9 mouse cellular contexts compared by ENCODE assay signal in the genomic region with DNA sequence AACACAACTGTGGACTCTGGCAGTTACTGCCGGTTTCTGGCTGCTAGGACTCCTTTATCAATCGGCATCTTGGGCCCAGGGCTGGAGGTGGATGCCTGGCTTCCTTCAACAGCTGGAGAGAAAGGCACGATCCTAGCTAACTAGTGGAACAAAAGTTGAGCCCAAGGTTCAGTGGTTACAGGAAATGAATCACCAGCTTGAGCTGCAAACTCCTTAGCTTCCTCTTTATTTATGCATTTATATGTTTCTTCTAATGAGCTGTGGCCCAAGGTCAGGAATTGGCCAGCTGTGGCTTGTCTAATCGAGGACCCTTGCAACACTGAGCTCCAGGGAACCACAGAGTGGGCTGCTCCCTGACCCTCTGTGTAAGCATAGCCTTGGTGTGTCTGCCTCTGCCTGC.
DNase-seq lines count a peak whose midpoint lies in the region; ATAC-seq and TF ChIP-seq lines count a peak whose summit lies in the region.
"Had no signal": no experiment of that assay in that cellular context is flagged by ENCODE, and none has a peak within 500 bp of the region (broad histone marks: within the 10 kb centered on the region; RNA-seq: fewer than 3 reads in every experiment).

No protein-coding gene starts in this region.

- no peaks in the 10 kb centered on the region for H3K27me3 ChIP-seq in heart, postnatal 0 days (ENCODE audit: control insufficient read depth, insufficient read depth, low read length)

- no peak overlapping the region for H3K4me2 ChIP-seq in heart, postnatal 0 days (ENCODE audit: low read depth, low read length)

- H3K9ac ChIP-seq in heart, postnatal 0 days (replicated peaks; ENCODE audit: low read depth, low read length), result no peak overlapping the region

- intact Hi-C loops in heart, postnatal 14 days (cut with DNase I), result no loop called here

- TF ChIP-seq EP300 in heart, postnatal 0 days (IDR thresholded peaks at IDR 0.05; ENCODE audit: low read depth), result no peak

- TF ChIP-seq CTCF in heart, postnatal 0 days (IDR thresholded peaks at IDR 0.05; ENCODE audit: low read depth), result no peak
- no peak for TF ChIP-seq CTCF in layer of hippocampus, adult 2 months (conservative IDR thresholded peaks at IDR 0.05)

- ATAC-seq in heart, postnatal 0 days (ENCODE audit: insufficient read depth, low read depth), result 0 out of 2 replicates have a peak, but pooled peaks have one; percentile 25
- ATAC-seq in neutrophil, adult 5-6 weeks (ENCODE audit: extremely low read depth, insufficient number of reproducible peaks, low FRiP score, poor library complexity, severe bottlenecking), result peak; percentile 8; the same call in 1 of the 2 replicates

- WGBS in heart, postnatal 0 days, result 35% methylated on average over 4 of the region's 4 CpGs

- no peaks in the 10 kb centered on the region for H3K36me3 ChIP-seq in heart, postnatal 0 days (replicated peaks; ENCODE audit: control insufficient read depth, insufficient read depth, low read length)

- H3K27ac ChIP-seq in heart, postnatal 0 days (ENCODE audit: low read depth), result no peak overlapping the region
- H3K27ac ChIP-seq in layer of hippocampus, adult 2 months, result no peak overlapping the region

- peaks cover 13% of the 10 kb centered on the region for H3K4me1 ChIP-seq in heart, postnatal 0 days (ENCODE audit: control insufficient read depth, insufficient read depth)

- H3K4me3 ChIP-seq in heart, postnatal 0 days (ENCODE audit: low read depth, low read length), result no peak overlapping the region
- no peak overlapping the region for H3K4me3 ChIP-seq in layer of hippocampus, adult 2 months

- peak; percentile 21 for DNase-seq in heart, postnatal 0 days (ENCODE audit: low spot score)
- DNase-seq in heart, postnatal 14 days, result no peak
- DNase-seq in c-Kit-positive CD71-negative TER-119-negative erythroid progenitor cells, embryonic 14.5 days (ENCODE audit: low read depth), result peak; percentile 34
- peak; percentile 63 to 82 for DNase-seq in kidney, postnatal 25 days
- no peak for DNase-seq in embryo, embryonic 11 days
- no peak for DNase-seq in layer of hippocampus, adult 2 months (ENCODE audit: low spot score in 2 of 2)
- no peak for DNase-seq in testis, postnatal 10 days (ENCODE audit: low spot score)
- DNase-seq: cerebellum, adult 18-20 months had no signal

- no peaks in the 10 kb centered on the region for H3K9me3 ChIP-seq in heart, postnatal 0 days (replicated peaks; ENCODE audit: control insufficient read depth, low read length)

Comparison
In these comparisons a context has a peak if more than half of its experiments do, and no peak if none do; other contexts are left out.
1. DNase-seq: peak in heart, postnatal 0 days (single experiment), c-Kit-positive CD71-negative TER-119-negative erythroid progenitor cells, embryonic 14.5 days (single experiment) and kidney, postnatal 25 days (2 of 2); none in heart, postnatal 14 days (0 of 2), embryo, embryonic 11 days (single experiment), layer of hippocampus, adult 2 months (0 of 2) and testis, postnatal 10 days (single experiment).